Mouse (Mus musculus) liver, postnatal 0 days (tissue): ENCODE measurements around the gene Matn1.

Experiments
- CTCF ChIP-seq: sonication (generic); IDR thresholded peaks from 2 replicates; pipeline ENCODE4 v1.5.1; 2016; ENCODE audit warnings: antibody characterized with exemption, low read depth
- EP300 ChIP-seq: IDR thresholded peaks from 2 replicates; pipeline ENCODE4 v1.6.1; 2016; ENCODE audit warnings: antibody characterized with exemption, low read depth, mild to moderate bottlenecking

GRCm38 (mm10) chr4:130987046-130987445 lies 42.9 kb downstream of the Matn1 start:
- TF ChIP-seq EP300 = no peak
- TF ChIP-seq CTCF = no peak
